12 mouse cellular contexts compared by ENCODE assay signal in genomic region chr5:117677231-117677630, GRCm38 (mm10).
"Had no signal": no experiment of that assay in that cellular context is flagged by ENCODE, and none has a peak within 500 bp of the region (broad histone marks: within the 10 kb centered on the region; RNA-seq: fewer than 3 reads in every experiment).

No protein-coding gene starts in this region.

- DNase-seq: lung, embryonic 14.5 days; lung, postnatal 10 days; lung, postnatal 4 days; thymus, adult 2 months; thymus, postnatal 36 days had no signal

- H3K4me1 ChIP-seq: intestine, embryonic 15.5 days; limb, embryonic 15.5 days; liver, embryonic 12.5 days; midbrain, embryonic 12.5 days had no signal

- H3K4me2 ChIP-seq: hindbrain, embryonic 14.5 days; intestine, embryonic 15.5 days; limb, embryonic 15.5 days; liver, embryonic 12.5 days; lung, embryonic 14.5 days; midbrain, embryonic 12.5 days; neural tube, embryonic 15.5 days had no signal

- ATAC-seq: intestine, embryonic 15.5 days; liver, embryonic 12.5 days had no signal

- H3K4me3 ChIP-seq: intestine, embryonic 15.5 days; limb, embryonic 15.5 days; liver, embryonic 12.5 days; midbrain, embryonic 12.5 days; myocyte; neural tube, embryonic 15.5 days had no signal

- H3K9me3 ChIP-seq: intestine, embryonic 15.5 days; limb, embryonic 15.5 days; midbrain, embryonic 12.5 days; neural tube, embryonic 15.5 days had no signal

- H3K36me3 ChIP-seq: intestine, embryonic 15.5 days; limb, embryonic 15.5 days; liver, embryonic 12.5 days; midbrain, embryonic 12.5 days; neural tube, embryonic 15.5 days had no signal

- H3K27me3 ChIP-seq: intestine, embryonic 15.5 days; limb, embryonic 15.5 days; liver, embryonic 12.5 days; midbrain, embryonic 12.5 days; neural tube, embryonic 15.5 days had no signal

- H3K27ac ChIP-seq: hindbrain, embryonic 14.5 days; intestine, embryonic 15.5 days; limb, embryonic 15.5 days; liver, embryonic 12.5 days; midbrain, embryonic 12.5 days; neural tube, embryonic 15.5 days had no signal

- H3K9ac ChIP-seq: hindbrain, embryonic 14.5 days; intestine, embryonic 15.5 days; limb, embryonic 15.5 days; liver, embryonic 12.5 days; lung, embryonic 14.5 days; midbrain, embryonic 12.5 days; neural tube, embryonic 15.5 days had no signal
